Mouse (Mus musculus): Measurements from ENCODE around the gene Fam171a1.

DNA sequence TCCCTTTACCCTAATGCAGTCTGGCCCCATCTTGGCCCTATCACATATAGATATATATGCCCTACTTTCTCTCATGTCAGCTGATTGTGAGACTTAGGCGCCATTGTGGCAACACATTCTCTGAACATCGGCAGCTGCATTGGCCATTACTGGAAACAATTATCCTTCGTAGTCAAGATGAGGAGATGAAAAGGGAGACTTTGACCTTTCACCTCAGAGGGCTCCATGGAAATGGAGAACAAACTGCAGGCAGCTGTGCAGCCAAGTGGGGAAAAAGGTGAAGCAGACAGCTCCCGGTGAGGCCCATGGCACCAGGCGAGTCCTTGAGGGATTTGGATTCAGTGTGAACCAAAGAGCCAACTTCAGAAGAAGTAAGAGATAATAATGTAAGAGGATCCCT, 81.5 kb downstream of the Fam171a1 start:
- TF ChIP-seq CTCF (IDR thresholded peaks at IDR 0.05; ENCODE audit: insufficient read depth, low read length) (no peak), POLR2A (IDR thresholded peaks at IDR 0.05; ENCODE audit: borderline replicate concordance, extremely low read depth, low read depth, low read length) (no peak)
